Mouse (Mus musculus) c-Kit-negative CD71-positive TER-119-positive erythroid progenitor cells, embryonic 14.5 days (primary cell): ENCODE data around the gene Sepsecs.

ENCODE experiments used
- DNase-seq: peaks from one replicate; pipeline ENCODE4 v3.0.0-alpha.2; 2013; ENCODE audit warnings: low read depth, low spot score

Gene Sepsecs

GRCm38 (mm10) chr5:52643947-52644840, 25.3 kb downstream of the Sepsecs start:
- DNase-seq = no peak

DNA sequence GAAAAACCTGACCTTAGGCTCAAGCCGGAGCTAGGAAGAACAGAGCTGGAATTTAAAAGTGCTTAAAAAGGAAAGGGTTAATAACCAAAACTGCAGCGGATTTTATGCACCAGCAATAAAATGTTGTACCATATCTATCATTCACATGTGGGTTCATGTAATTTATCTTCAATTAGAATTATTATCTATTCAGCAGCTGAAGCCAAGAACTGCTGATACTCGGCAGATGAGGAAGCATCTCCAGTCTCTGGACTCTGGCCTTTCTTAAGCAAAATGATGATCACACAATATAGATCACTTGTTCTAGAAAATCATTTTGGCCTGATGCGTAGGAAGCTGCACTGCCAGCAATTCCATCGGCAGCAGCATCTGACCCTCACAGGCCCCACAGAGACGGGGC, 27.8 kb downstream of the Sepsecs start:
- no peak for DNase-seq

GRCm38 (mm10) chr5:52638916-52639315, 30.6 kb downstream of the Sepsecs start:
- no peak for DNase-seq

DNA sequence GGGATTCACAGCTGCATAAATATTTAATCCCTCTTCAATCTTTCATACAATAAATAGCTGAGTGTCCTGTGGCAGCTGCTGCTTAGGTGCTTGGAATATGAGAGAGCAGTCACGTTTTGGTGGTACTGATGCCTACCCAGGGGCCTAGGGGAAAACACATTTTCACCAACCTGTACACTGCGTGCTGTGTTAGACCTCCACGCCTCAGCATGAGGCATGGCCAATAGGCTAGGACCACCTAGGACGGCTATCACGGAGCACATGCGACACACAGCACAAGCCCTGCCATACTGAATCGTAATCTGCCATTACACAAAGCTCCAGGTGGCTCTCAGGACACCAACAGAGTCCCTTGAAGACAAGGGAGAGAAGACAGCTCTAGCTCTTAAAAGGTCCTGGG, 31.5 kb downstream of the Sepsecs start:
- no peak for DNase-seq

DNA sequence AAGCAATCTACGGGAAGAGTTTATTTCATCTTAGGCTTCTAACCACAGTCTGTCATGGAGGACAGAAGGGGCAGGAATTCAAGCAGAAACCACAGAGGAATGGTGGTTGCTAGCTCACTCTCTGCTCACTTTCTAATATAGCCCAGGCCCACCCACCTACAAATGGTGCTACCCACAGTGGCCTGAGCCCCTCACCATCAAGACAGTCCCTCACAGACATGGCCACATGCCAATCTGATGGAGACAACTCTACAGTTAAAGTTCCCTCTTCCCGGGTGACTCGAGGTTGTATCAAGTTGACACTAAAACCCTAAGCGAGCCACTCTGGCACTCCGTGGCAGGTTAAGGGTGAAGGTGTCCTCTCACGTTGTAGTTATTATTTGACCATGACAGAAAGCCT, 32.6 kb downstream of the Sepsecs start:
- DNase-seq = no peak

- no peak for DNase-seq
Observed at GRCm38 (mm10) chr5:52636025-52636755, 33.3 kb downstream of the Sepsecs start.

- DNase-seq = no peak
Observed at GRCm38 (mm10) chr5:52634017-52634416, 35.5 kb downstream of the Sepsecs start.

DNA sequence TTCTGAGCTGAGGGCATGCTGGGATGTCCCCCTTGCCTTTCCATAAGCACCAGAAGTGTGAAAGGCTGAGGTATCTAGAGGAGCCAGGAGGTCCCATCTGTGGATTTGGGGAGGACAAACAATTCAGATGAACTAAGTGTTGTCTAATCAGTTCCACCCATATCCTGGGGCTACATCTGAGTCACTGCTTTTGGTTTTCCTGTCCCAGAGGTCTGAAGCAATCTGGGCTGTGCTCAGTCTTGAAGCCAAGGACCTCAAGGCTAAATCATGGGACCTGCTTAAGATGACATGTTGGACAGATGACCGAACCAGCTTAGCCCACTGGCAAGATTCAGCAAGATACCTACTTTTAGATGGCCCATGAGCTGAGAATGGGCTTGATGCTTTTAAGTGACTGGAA, 39.0 kb downstream of the Sepsecs start:
- DNase-seq = no peak

DNA sequence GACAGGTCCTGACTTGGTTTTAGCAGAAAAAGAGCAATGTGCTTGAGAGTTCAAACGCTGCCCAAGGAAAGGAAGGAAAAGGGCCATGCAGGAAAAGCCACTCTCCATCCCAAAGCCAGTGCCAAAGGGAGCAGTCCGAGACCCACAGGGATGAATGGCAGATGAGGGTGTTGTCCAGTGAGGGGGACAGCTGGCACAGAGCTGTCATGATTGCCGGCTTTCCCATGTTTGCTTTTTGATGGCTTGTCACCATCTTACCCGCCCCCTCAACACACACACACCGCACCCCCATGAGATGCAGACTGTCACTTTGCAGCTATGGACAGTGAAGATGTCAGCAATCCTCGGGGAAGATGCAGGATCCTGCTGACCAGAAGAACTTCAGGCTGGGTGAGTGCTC, 40.3 kb downstream of the Sepsecs start:
- no peak for DNase-seq

DNA sequence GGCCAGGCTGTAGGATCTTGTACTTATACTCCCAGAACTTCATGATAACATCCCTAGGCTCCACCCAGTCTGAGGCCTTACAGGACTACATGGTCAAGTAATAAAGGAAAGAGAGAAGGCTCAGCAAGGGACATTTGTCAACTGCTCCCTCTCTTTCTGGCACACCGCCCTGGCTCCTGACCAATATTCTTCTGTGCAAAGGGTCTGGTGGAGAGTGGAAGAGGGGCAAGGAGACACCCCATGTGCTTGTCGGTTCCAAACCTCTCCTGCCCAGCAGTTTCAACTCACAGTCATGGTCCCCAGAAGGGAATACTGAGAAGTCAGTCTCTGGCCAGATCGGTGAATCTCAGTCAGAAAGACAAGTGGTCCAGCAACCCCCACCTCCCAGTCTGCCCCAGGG, 40.7 kb downstream of the Sepsecs start:
- DNase-seq = no peak

DNA sequence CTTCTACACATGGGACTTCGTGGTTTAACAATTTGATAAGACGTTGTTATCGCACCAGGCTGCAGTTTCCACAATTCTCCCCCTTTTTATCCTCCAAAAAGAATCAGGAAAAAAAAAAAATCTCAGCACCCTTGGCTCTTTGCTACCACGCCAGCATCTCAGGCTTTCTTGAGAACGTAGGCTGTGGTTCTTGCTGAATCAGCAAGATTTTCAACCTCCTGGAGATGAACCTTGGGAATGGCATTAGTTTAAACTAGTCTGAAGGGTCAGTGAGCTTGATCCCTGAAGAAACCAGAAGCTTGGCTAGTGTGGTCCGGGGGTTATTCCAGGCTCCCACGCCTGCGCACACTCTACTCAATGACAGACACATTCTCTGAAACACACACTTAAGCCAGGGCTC, 41.8 kb downstream of the Sepsecs start:
- DNase-seq = no peak

DNA sequence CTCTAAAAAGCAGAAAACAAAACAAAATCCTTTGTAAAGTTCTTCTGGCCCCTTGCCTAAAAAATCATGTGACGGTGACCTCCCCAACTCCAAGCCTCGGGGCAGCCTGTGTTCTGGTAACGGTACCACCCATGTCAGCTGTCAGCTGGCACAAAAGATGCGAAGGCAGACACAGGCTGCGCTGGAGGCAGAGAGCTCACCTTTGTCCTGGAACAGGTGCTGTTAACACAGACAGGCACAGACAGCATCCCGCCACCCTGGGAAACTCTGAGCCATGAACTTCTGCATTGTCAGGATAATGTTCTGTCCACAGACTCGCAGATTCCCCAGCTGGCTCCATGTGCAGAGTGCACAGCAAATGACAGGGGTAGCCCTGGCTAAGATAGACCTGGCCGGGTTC, 43.4 kb downstream of the Sepsecs start:
- no peak for DNase-seq

GRCm38 (mm10) chr5:52624956-52625355, 44.6 kb downstream of the Sepsecs start:
- no peak for DNase-seq

DNA sequence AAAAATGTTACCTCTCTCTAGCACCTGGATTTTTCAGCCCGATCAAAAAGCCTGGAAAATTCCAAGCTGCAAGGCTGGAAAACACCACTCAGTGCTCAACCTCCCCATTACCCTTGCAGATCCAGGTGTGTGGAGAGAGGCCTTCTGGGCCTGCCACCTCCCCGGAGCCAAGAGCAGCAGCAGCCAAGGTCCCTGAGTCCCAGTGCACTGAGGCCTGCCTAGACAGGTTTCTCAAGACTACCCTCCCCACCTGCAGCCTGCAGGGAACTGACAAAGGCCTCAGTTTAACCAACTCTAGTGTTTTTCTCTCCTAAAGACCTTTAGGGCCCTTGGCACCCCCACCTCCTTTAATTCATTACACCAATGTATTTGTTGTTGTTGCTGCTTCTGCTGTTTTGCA, 46.4 kb downstream of the Sepsecs start:
- no peak for DNase-seq

- no peak for DNase-seq
Observed at GRCm38 (mm10) chr5:52618348-52619270, 50.9 kb downstream of the Sepsecs start.

- DNase-seq = no peak
Observed at GRCm38 (mm10) chr5:52617711-52618347, 51.7 kb downstream of the Sepsecs start.

DNA sequence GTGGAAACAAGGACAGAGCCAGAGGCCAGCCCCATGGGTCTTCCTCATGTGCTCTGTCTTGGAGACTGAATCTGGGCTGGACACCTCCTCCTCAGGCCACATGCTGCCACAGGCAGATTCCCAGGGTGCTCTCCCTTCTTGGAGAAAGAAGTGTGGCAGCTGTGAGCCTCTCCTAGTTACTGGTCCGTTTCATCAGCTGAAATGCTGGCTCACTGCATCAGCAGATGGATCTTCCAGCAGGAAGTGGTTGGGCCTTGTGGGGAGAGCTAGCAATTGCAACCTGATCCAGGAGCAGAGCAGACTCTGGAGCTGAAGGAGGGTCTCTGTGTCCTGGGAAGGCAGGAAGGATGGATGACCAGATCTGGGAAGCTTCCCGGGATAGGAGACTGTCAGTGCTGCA, 53.0 kb downstream of the Sepsecs start:
- no peak for DNase-seq

GRCm38 (mm10) chr5:52615421-52615820, 54.1 kb downstream of the Sepsecs start:
- no peak for DNase-seq

- DNase-seq = no peak
Observed at GRCm38 (mm10) chr5:52614686-52615085, 54.8 kb downstream of the Sepsecs start.

GRCm38 (mm10) chr5:52612776-52613175, 56.7 kb downstream of the Sepsecs start:
- DNase-seq = no peak

DNA sequence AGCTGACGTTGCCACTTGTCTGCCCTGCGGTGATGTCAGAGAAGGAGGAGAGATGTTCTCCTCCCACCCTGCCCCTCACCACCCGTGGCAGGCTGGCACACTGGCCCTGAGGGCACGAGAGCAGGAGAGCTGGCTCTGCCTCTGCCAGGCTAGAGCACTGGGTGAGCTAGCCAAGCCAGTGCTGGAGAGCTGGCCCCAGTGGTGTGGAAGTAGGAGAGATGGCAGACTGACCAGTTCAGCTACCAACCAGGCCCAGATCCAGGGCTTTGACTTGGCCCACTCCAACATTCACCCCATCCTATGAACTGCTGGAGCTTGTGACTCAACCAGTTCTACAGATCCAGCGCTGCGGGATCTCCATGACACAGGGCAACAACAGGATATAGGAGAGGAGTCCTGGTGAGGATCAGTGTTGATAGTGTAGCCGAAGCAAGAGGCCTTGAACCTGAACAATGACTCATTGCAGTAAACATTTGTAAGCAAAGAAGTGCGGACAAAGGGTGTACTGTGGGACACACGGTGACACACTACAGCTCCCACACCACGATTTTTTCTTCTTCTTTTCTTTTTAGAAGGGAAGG, 58.1 kb downstream of the Sepsecs start:
- no peak for DNase-seq
